Mouse (Mus musculus): ENCODE measurements around the gene Jakmip3. TPM values are rescaled to one million over a fixed set of nuclear protein-coding genes. Genes with fewer than 3 reads are reported as not detected.

Gene Jakmip3
- polyA plus RNA-seq, 1 experiment from 2014 or later: 0.14 TPM

DNA sequence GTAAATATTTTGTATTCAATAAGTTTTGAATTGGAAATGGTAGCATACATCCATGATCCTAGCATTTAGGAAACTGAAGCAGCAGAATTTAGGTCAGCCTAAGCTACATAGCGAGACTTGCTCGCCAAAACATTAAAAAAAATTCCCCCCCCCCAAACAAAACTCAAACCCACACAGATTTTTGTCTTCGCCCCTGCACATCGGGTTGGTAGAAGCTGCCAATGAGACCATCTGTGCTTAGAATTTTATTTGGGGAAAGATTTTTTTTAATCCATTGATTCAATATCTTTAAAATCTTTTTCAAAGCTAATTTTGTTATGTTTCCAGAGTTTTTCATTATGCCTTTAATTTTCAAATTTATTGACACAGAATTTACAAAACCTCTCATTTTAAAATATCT, 12.1 kb upstream of the Jakmip3 start:
- ATAC-seq (ENCODE audit: insufficient number of reproducible peaks, insufficient read depth, low FRiP score, low read depth): no peak
- H3K9me3 ChIP-seq (ENCODE audit: control insufficient read depth, low read length): no peaks in the 10 kb centered on the region
- 93% methylated on average over 4 of the region's 4 CpGs for WGBS

DNA sequence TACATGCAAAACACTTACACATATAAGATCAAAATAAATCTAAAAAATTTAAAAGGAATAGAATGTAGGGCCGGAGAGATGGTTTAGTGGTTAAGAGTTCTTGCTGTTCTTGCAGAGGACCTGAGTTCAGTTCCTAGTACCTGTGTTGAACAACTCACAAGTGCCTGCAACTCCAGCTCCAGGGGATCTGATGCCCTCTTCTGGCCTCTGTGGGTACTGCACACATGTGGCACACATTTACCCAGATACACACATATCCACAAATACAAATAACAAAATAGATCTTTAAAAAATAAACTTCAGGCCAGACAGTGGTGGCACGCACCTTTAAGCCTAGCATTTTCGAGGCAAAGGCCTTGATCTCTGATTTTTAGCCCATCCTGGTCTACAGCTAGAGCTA, 6.0 kb upstream of the Jakmip3 start:
- Histone ChIP-seq H3K9ac (ENCODE audit: low read length) (no peak overlapping the region), H3K4me2 (ENCODE audit: low read length) (no peak overlapping the region), H3K36me3 (ENCODE audit: control insufficient read depth, insufficient read depth, low read length) (no peaks in the 10 kb centered on the region), H3K27me3 (ENCODE audit: control insufficient read depth, insufficient read depth, low read length) (peaks cover 9% of the 10 kb centered on the region), H3K4me1 (ENCODE audit: control insufficient read depth in 2 of 2, insufficient read depth in 2 of 2, low read length in 2 of 2) (no peaks in the 10 kb centered on the region), H3K4me3 (ENCODE audit: control insufficient read depth in 1 of 2, insufficient read depth in 1 of 2, low read depth in 1 of 2, low read length in 2 of 2) (no peak overlapping the region), H3K27ac (replicated peaks in 1 of 2; ENCODE audit: control insufficient read depth in 1 of 2, insufficient read depth in 1 of 2, low read depth in 2 of 2, low read length in 2 of 2) (no peak overlapping the region), H3K9me3 (ENCODE audit: control insufficient read depth, low read length) (no peaks in the 10 kb centered on the region)
- 77% methylated on average over 3 of the region's 3 CpGs for WGBS
- no peak for ATAC-seq (ENCODE audit: insufficient number of reproducible peaks, insufficient read depth, low FRiP score, low read depth)

More for the DNA sequence above, 12.1 kb upstream of the Jakmip3 start:
- Histone ChIP-seq H3K4me3 (ENCODE audit: control insufficient read depth in 1 of 2, insufficient read depth in 1 of 2, low read depth in 1 of 2, low read length in 2 of 2) (no peak overlapping the region), H3K27ac (replicated peaks in 1 of 2; ENCODE audit: control insufficient read depth in 1 of 2, insufficient read depth in 1 of 2, low read depth in 2 of 2, low read length in 2 of 2) (no peak overlapping the region), H3K4me2 (ENCODE audit: low read length) (no peak overlapping the region), H3K9ac (ENCODE audit: low read length) (no peak overlapping the region), H3K27me3 (ENCODE audit: control insufficient read depth, insufficient read depth, low read length) (no peaks in the 10 kb centered on the region), H3K4me1 (ENCODE audit: control insufficient read depth in 2 of 2, insufficient read depth in 2 of 2, low read length in 2 of 2) (no peaks in the 10 kb centered on the region), H3K36me3 (ENCODE audit: control insufficient read depth, insufficient read depth, low read length) (no peaks in the 10 kb centered on the region)

DNA sequence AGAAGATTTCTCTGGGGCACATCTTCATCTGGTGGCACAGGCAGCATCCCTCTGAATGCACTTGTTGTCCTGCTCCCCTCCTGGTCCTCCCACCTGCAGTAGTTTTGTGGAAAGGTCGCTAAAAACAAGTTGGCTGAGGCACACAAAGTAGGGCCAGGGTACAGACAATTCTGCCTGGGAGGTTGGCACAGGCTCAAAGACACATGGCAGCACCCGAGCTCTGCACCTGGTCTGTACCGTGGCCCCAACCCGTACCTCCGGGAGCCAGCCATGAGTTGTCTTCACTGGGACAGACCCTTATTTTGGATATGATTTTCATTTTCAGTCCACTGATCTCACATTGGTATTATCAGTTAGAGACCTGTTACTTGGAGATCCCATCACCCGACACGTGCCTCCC, 1.5 kb upstream of the Jakmip3 start:
- 78% methylated on average over 7 of the region's 7 CpGs for WGBS
- no peak for ATAC-seq (ENCODE audit: insufficient number of reproducible peaks, insufficient read depth, low FRiP score, low read depth)
- peaks cover 53% of the 10 kb centered on the region for H3K27me3 ChIP-seq (ENCODE audit: control insufficient read depth, insufficient read depth, low read length)

GRCm38 (mm10) chr7:138940256-138940611, 296 bp upstream of the Jakmip3 start:
- Histone ChIP-seq H3K9ac (ENCODE audit: low read length) (peak overlapping the region; percentile 57), H3K9me3 (ENCODE audit: control insufficient read depth, low read length) (no peaks in the 10 kb centered on the region), H3K4me2 (ENCODE audit: low read length) (peak overlapping the region; percentile 87), H3K36me3 (ENCODE audit: control insufficient read depth, insufficient read depth, low read length) (no peaks in the 10 kb centered on the region), H3K27ac (replicated peaks in 1 of 2; ENCODE audit: control insufficient read depth in 1 of 2, insufficient read depth in 1 of 2, low read depth in 2 of 2, low read length in 2 of 2) (no peak overlapping the region), H3K27me3 (ENCODE audit: control insufficient read depth, insufficient read depth, low read length) (peaks cover 54% of the 10 kb centered on the region), H3K4me1 (ENCODE audit: control insufficient read depth in 2 of 2, insufficient read depth in 2 of 2, low read length in 2 of 2) (0 out of 4 replicates have a peak, but pooled peaks cover 0 to 6% of the 10 kb centered on the region in 2 experiments), H3K4me3 (ENCODE audit: control insufficient read depth in 1 of 2, insufficient read depth in 1 of 2, low read depth in 1 of 2, low read length in 2 of 2) (peak overlapping the region; percentile 34 to 49)
- ATAC-seq (ENCODE audit: insufficient number of reproducible peaks, insufficient read depth, low FRiP score, low read depth): no peak
- WGBS: 2% methylated on average over 17 of the region's 17 CpGs

More for the DNA sequence above, 1.5 kb upstream of the Jakmip3 start:
- Histone ChIP-seq H3K9me3 (ENCODE audit: control insufficient read depth, low read length) (no peaks in the 10 kb centered on the region), H3K27ac (replicated peaks in 1 of 2; ENCODE audit: control insufficient read depth in 1 of 2, insufficient read depth in 1 of 2, low read depth in 2 of 2, low read length in 2 of 2) (no peak overlapping the region), H3K36me3 (ENCODE audit: control insufficient read depth, insufficient read depth, low read length) (no peaks in the 10 kb centered on the region), H3K9ac (ENCODE audit: low read length) (no peak overlapping the region), H3K4me3 (ENCODE audit: control insufficient read depth in 1 of 2, insufficient read depth in 1 of 2, low read depth in 1 of 2, low read length in 2 of 2) (no peak overlapping the region), H3K4me2 (ENCODE audit: low read length) (no peak overlapping the region), H3K4me1 (ENCODE audit: control insufficient read depth in 2 of 2, insufficient read depth in 2 of 2, low read length in 2 of 2) (0 out of 4 replicates have a peak, but pooled peaks cover 0 to 6% of the 10 kb centered on the region in 2 experiments)

- H3K4me1 ChIP-seq (ENCODE audit: control insufficient read depth in 2 of 2, insufficient read depth in 2 of 2, low read length in 2 of 2): 0 out of 4 replicates have a peak, but pooled peaks cover 0 to 6% of the 10 kb centered on the region in 2 experiments
- no peak overlapping the region for H3K9ac ChIP-seq (ENCODE audit: low read length)
- no peaks in the 10 kb centered on the region for H3K36me3 ChIP-seq (ENCODE audit: control insufficient read depth, insufficient read depth, low read length)
- H3K27me3 ChIP-seq (ENCODE audit: control insufficient read depth, insufficient read depth, low read length): peaks cover 54% of the 10 kb centered on the region
- H3K9me3 ChIP-seq (ENCODE audit: control insufficient read depth, low read length): no peaks in the 10 kb centered on the region
- ATAC-seq (ENCODE audit: insufficient number of reproducible peaks, insufficient read depth, low FRiP score, low read depth): no peak
- H3K4me2 ChIP-seq (ENCODE audit: low read length): peak overlapping the region; percentile 87
- peak overlapping the region in 1 of 2 experiments; percentile 49; a peak in 2 of 4 replicates for H3K4me3 ChIP-seq (ENCODE audit: control insufficient read depth in 1 of 2, insufficient read depth in 1 of 2, low read depth in 1 of 2, low read length in 2 of 2)
- WGBS: 28% methylated on average over 5 of the region's 5 CpGs
- no peak overlapping the region for H3K27ac ChIP-seq (replicated peaks in 1 of 2; ENCODE audit: control insufficient read depth in 1 of 2, insufficient read depth in 1 of 2, low read depth in 2 of 2, low read length in 2 of 2)
These were observed 1.0 kb downstream of the Jakmip3 start for GRCm38 (mm10) chr7:138941571-138941970.

GRCm38 (mm10) chr7:138942301-138942700, 1.8 kb downstream of the Jakmip3 start:
- no peak overlapping the region for H3K9ac ChIP-seq (ENCODE audit: low read length)
- no peak for ATAC-seq (ENCODE audit: insufficient number of reproducible peaks, insufficient read depth, low FRiP score, low read depth)
- 0 out of 4 replicates have a peak, but pooled peaks cover 0 to 6% of the 10 kb centered on the region in 2 experiments for H3K4me1 ChIP-seq (ENCODE audit: control insufficient read depth in 2 of 2, insufficient read depth in 2 of 2, low read length in 2 of 2)
- peaks cover 51% of the 10 kb centered on the region for H3K27me3 ChIP-seq (ENCODE audit: control insufficient read depth, insufficient read depth, low read length)
- no peak overlapping the region for H3K4me3 ChIP-seq (ENCODE audit: control insufficient read depth in 1 of 2, insufficient read depth in 1 of 2, low read depth in 1 of 2, low read length in 2 of 2)
- H3K27ac ChIP-seq (replicated peaks in 1 of 2; ENCODE audit: control insufficient read depth in 1 of 2, insufficient read depth in 1 of 2, low read depth in 2 of 2, low read length in 2 of 2): no peak overlapping the region
- H3K4me2 ChIP-seq (ENCODE audit: low read length): no peak overlapping the region
- H3K36me3 ChIP-seq (ENCODE audit: control insufficient read depth, insufficient read depth, low read length): no peaks in the 10 kb centered on the region
- no peaks in the 10 kb centered on the region for H3K9me3 ChIP-seq (ENCODE audit: control insufficient read depth, low read length)
- 79% methylated on average over 1 of the region's 1 CpGs for WGBS

GRCm38 (mm10) chr7:138945668-138946067, 5.1 kb downstream of the Jakmip3 start:
- Histone ChIP-seq H3K27me3 (ENCODE audit: control insufficient read depth, insufficient read depth, low read length) (peaks cover 34% of the 10 kb centered on the region), H3K4me2 (ENCODE audit: low read length) (no peak overlapping the region), H3K4me3 (ENCODE audit: control insufficient read depth in 1 of 2, insufficient read depth in 1 of 2, low read depth in 1 of 2, low read length in 2 of 2) (no peak overlapping the region), H3K4me1 (ENCODE audit: control insufficient read depth in 2 of 2, insufficient read depth in 2 of 2, low read length in 2 of 2) (0 out of 4 replicates have a peak, but pooled peaks cover 0 to 6% of the 10 kb centered on the region in 2 experiments), H3K36me3 (ENCODE audit: control insufficient read depth, insufficient read depth, low read length) (no peaks in the 10 kb centered on the region), H3K9ac (ENCODE audit: low read length) (no peak overlapping the region), H3K9me3 (ENCODE audit: control insufficient read depth, low read length) (no peaks in the 10 kb centered on the region), H3K27ac (replicated peaks in 1 of 2; ENCODE audit: control insufficient read depth in 1 of 2, insufficient read depth in 1 of 2, low read depth in 2 of 2, low read length in 2 of 2) (no peak overlapping the region)
- WGBS: 25% methylated on average over 3 of the region's 3 CpGs
- no peak for ATAC-seq (ENCODE audit: insufficient number of reproducible peaks, insufficient read depth, low FRiP score, low read depth)

DNA sequence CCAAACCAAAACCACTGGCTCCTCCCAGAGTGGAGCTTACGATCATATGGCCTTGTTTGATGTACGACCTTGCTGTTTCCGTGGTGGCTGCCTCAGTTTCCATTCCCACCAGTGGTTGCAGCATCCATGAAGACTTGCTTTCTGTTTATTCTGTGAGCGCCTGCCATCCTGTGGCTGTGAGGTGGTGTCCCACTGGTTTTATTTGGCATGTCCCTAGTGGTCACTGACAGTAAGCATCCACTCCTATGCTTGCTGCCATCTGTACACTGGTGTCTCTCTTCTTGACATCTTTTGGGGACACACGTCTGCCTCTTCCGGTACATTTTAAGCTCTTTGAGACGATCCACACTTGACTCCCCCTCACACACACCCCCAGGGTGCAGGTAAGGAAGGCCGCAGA, 7.2 kb downstream of the Jakmip3 start:
- no peak overlapping the region for H3K27ac ChIP-seq (replicated peaks in 1 of 2; ENCODE audit: control insufficient read depth in 1 of 2, insufficient read depth in 1 of 2, low read depth in 2 of 2, low read length in 2 of 2)
- H3K4me3 ChIP-seq (ENCODE audit: control insufficient read depth in 1 of 2, insufficient read depth in 1 of 2, low read depth in 1 of 2, low read length in 2 of 2): no peak overlapping the region
- H3K36me3 ChIP-seq (ENCODE audit: control insufficient read depth, insufficient read depth, low read length): no peaks in the 10 kb centered on the region
- H3K9me3 ChIP-seq (ENCODE audit: control insufficient read depth, low read length): no peaks in the 10 kb centered on the region
- H3K27me3 ChIP-seq (ENCODE audit: control insufficient read depth, insufficient read depth, low read length): peaks cover 13% of the 10 kb centered on the region
- no peak for ATAC-seq (ENCODE audit: insufficient number of reproducible peaks, insufficient read depth, low FRiP score, low read depth)
- H3K4me1 ChIP-seq (ENCODE audit: control insufficient read depth in 2 of 2, insufficient read depth in 2 of 2, low read length in 2 of 2): no peaks in the 10 kb centered on the region
- no peak overlapping the region for H3K4me2 ChIP-seq (ENCODE audit: low read length)
- WGBS: 86% methylated on average over 8 of the region's 8 CpGs
- no peak overlapping the region for H3K9ac ChIP-seq (ENCODE audit: low read length)

Data from heart, embryonic 14.5 days (tissue).